In genomic region chr6:88155614-88156013, GRCm38 (mm10) we compare ENCODE assay signal across 8 mouse cellular contexts. TPM values are rescaled to one million over a fixed set of nuclear protein-coding genes. Genes with fewer than 3 reads are reported as not detected.
DNase-seq lines count a peak whose midpoint lies in the region; ATAC-seq and TF ChIP-seq lines count a peak whose summit lies in the region.
"Not testable (repeated sequence)": the region's sequence is repeated elsewhere in the genome, so short reads cannot be mapped to it uniquely, and the experiment has no call there.
"Had no signal": no experiment of that assay in that cellular context is flagged by ENCODE, and none has a peak within 500 bp of the region (broad histone marks: within the 10 kb centered on the region; RNA-seq: fewer than 3 reads in every experiment).

No protein-coding gene starts in this region.

- not testable (repeated sequence) for H3K27ac ChIP-seq in liver, embryonic 12.5 days; liver, embryonic 13.5 days; liver, embryonic 15.5 days (replicated peaks); liver, embryonic 16.5 days (ENCODE audit: low read length); liver, postnatal 0 days (ENCODE audit: low read depth)

- 71% methylated on average over 6 of the region's 6 CpGs for WGBS in liver, embryonic 12.5 days (ENCODE audit: insufficient replicate concordance)
- WGBS in liver, embryonic 13.5 days (ENCODE audit: insufficient replicate concordance): 66% methylated on average over 6 of the region's 6 CpGs
- 69% methylated on average over 6 of the region's 6 CpGs for WGBS in liver, embryonic 15.5 days (ENCODE audit: insufficient replicate concordance)
- WGBS in liver, embryonic 16.5 days (ENCODE audit: insufficient replicate concordance): 70% methylated on average over 6 of the region's 6 CpGs
- 85% methylated on average over 6 of the region's 6 CpGs for WGBS in liver, postnatal 0 days (ENCODE audit: insufficient replicate concordance)

- TF ChIP-seq CTCF in liver, postnatal 0 days (IDR thresholded peaks at IDR 0.05; ENCODE audit: low read depth): not testable (repeated sequence)

- not testable (repeated sequence) for H3K27me3 ChIP-seq in liver, embryonic 12.5 days (replicated peaks); liver, embryonic 13.5 days; liver, embryonic 15.5 days; liver, embryonic 16.5 days (ENCODE audit: control insufficient read depth, insufficient read depth, low read depth, low read length); liver, postnatal 0 days (ENCODE audit: insufficient read depth, low read length)

- H3K4me1 ChIP-seq in liver, embryonic 12.5 days: peaks cover 19% of the 10 kb centered on the region
- peaks cover 17% of the 10 kb centered on the region for H3K4me1 ChIP-seq in liver, embryonic 13.5 days (replicated peaks)
- peaks cover 15% of the 10 kb centered on the region for H3K4me1 ChIP-seq in liver, embryonic 15.5 days (replicated peaks)
- not testable (repeated sequence) for H3K4me1 ChIP-seq in liver, embryonic 16.5 days (ENCODE audit: control insufficient read depth, low read depth, low read length); liver, postnatal 0 days (ENCODE audit: insufficient read depth)

- H3K9ac ChIP-seq in liver, embryonic 12.5 days; liver, embryonic 13.5 days; liver, embryonic 15.5 days; liver, embryonic 16.5 days (ENCODE audit: low read depth, low read length); liver, postnatal 0 days (replicated peaks): not testable (repeated sequence)

- H3K4me2 ChIP-seq in liver, embryonic 12.5 days: peak overlapping the region; percentile 13; the same call in 1 of the 2 replicates
- H3K4me2 ChIP-seq in liver, embryonic 13.5 days; liver, embryonic 15.5 days; liver, embryonic 16.5 days (ENCODE audit: low read depth, low read length); liver, postnatal 0 days (ENCODE audit: low read depth, low read length): not testable (repeated sequence)

- 0 out of 2 replicates have a peak, but pooled peaks have one; percentile 28 for ATAC-seq in erythroid progenitor cell, adult 5-6 weeks (replicated peaks; ENCODE audit: low FRiP score, poor library complexity, severe bottlenecking)
- peak; percentile 65; the same call in 1 of the 2 replicates for ATAC-seq in liver, embryonic 12.5 days
- peak; percentile 71 for ATAC-seq in liver, embryonic 13.5 days (ENCODE audit: low read depth)
- 0 out of 2 replicates have a peak, but pooled peaks have one; percentile 37 for ATAC-seq in liver, embryonic 15.5 days (ENCODE audit: insufficient read depth)
- peak; percentile 54; the same call in 1 of the 2 replicates for ATAC-seq in liver, embryonic 16.5 days (ENCODE audit: low read depth)
- 0 out of 2 replicates have a peak, but pooled peaks have one; percentile 25 for ATAC-seq in liver, postnatal 0 days

- peak; percentile 14 for DNase-seq in liver, embryonic 13.5 days
- not testable (repeated sequence) for DNase-seq in liver, postnatal 0 days

- H3K9me3 ChIP-seq in liver, embryonic 12.5 days (replicated peaks); liver, embryonic 13.5 days (replicated peaks); liver, embryonic 15.5 days (replicated peaks); liver, embryonic 16.5 days (replicated peaks; ENCODE audit: control insufficient read depth, low read length); liver, postnatal 0 days (ENCODE audit: low read length): not testable (repeated sequence)

- H3K4me3 ChIP-seq in liver, embryonic 12.5 days; liver, embryonic 13.5 days (replicated peaks); liver, embryonic 15.5 days (replicated peaks); liver, embryonic 16.5 days (ENCODE audit: low read depth, low read length); liver, postnatal 0 days (ENCODE audit: low read depth, low read length): not testable (repeated sequence)

- not testable (repeated sequence) for H3K36me3 ChIP-seq in liver, embryonic 12.5 days; liver, embryonic 13.5 days; liver, embryonic 15.5 days (replicated peaks); liver, embryonic 16.5 days (ENCODE audit: control insufficient read depth, insufficient read depth); liver, postnatal 0 days (replicated peaks; ENCODE audit: insufficient read depth, low read length)

- not testable (repeated sequence) for TF ChIP-seq EP300 in liver, postnatal 0 days (IDR thresholded peaks at IDR 0.05; ENCODE audit: low read depth)

RNA-seq across cellular contexts. Expression of gene Gata2, which starts 38.1 kb away (rescaled TPM):
- 8.8 and 23.1 TPM in 2 replicates for total RNA-seq in erythroid progenitor cell, adult 5-6 weeks (2015; ENCODE audit: low replicate concordance)
- 2.6 and 3.3 TPM in 2 replicates for total RNA-seq in erythroid progenitor cell, adult 5-6 weeks (2017; ENCODE audit: low replicate concordance)
- polyA plus RNA-seq in liver, embryonic 12.5 days (2016; fragmentation: Nextera tagmentation; extraction: Ambion mirVana): 13.3 and 15.7 TPM in 2 replicates
- 6.9 and 7.4 TPM in 2 replicates for polyA plus RNA-seq in liver, embryonic 13.5 days (2015; fragmentation: Nextera tagmentation; extraction: Ambion mirVana)
- polyA plus RNA-seq in liver, embryonic 15.5 days (2015; fragmentation: Nextera tagmentation; extraction: Ambion mirVana): 3.5 and 5.2 TPM in 2 replicates
- polyA plus RNA-seq in liver, embryonic 16.5 days (2015; fragmentation: Nextera tagmentation; extraction: Ambion mirVana): 3.0 and 3.7 TPM in 2 replicates
- 4.1 and 4.4 TPM in 2 replicates for polyA plus RNA-seq in liver, postnatal 0 days (2015; fragmentation: Nextera tagmentation; extraction: Ambion mirVana)
- total RNA-seq: CH12.LX had no signal
- polyA plus RNA-seq: activated CD4-positive, CD25-positive, alpha-beta regulatory T cell, adult 4 months had no signal
